Mouse (Mus musculus): ENCODE measurements around the gene Dtx1. TPM values are rescaled to one million over a fixed set of nuclear protein-coding genes. Genes with fewer than 3 reads are reported as not detected.

The Dtx1 gene
- polyA plus RNA-seq, 1 experiment, result 0.52 TPM

GRCm38 (mm10) chr5:120696057-120696743 lies 15.5 kb downstream of the Dtx1 start:
- no peak overlapping the region for H3K27ac ChIP-seq (replicated peaks; ENCODE audit: low read depth, low read length)
- H3K4me1 ChIP-seq (ENCODE audit: control insufficient read depth, insufficient read depth, insufficient read length, low read length), result no peaks in the 10 kb centered on the region
- no peak overlapping the region for H3K4me3 ChIP-seq (ENCODE audit: insufficient read depth, low read depth, low read length)

GRCm38 (mm10) chr5:120694695-120695074 lies 17.0 kb downstream of the Dtx1 start:
- no peak overlapping the region for H3K4me3 ChIP-seq (ENCODE audit: insufficient read depth, low read depth, low read length)
- H3K27ac ChIP-seq (replicated peaks; ENCODE audit: low read depth, low read length), result no peak overlapping the region
- no peaks in the 10 kb centered on the region for H3K4me1 ChIP-seq (ENCODE audit: control insufficient read depth, insufficient read depth, insufficient read length, low read length)

GRCm38 (mm10) chr5:120693931-120694694 lies 17.6 kb downstream of the Dtx1 start:
- H3K27ac ChIP-seq (replicated peaks; ENCODE audit: low read depth, low read length), result no peak overlapping the region
- no peak overlapping the region for H3K4me3 ChIP-seq (ENCODE audit: insufficient read depth, low read depth, low read length)
- H3K4me1 ChIP-seq (ENCODE audit: control insufficient read depth, insufficient read depth, insufficient read length, low read length), result no peaks in the 10 kb centered on the region

- Histone ChIP-seq H3K4me1 (ENCODE audit: control insufficient read depth, insufficient read depth, insufficient read length, low read length) (no peaks in the 10 kb centered on the region), H3K4me3 (ENCODE audit: insufficient read depth, low read depth, low read length) (no peak overlapping the region)
These were observed 19.7 kb downstream of the Dtx1 start for GRCm38 (mm10) chr5:120692034-120692433.

GRCm38 (mm10) chr5:120690417-120690816 lies 21.3 kb downstream of the Dtx1 start:
- Histone ChIP-seq H3K4me3 (ENCODE audit: insufficient read depth, low read depth, low read length) (no peak overlapping the region), H3K27ac (replicated peaks; ENCODE audit: low read depth, low read length) (no peak overlapping the region), H3K4me1 (ENCODE audit: control insufficient read depth, insufficient read depth, insufficient read length, low read length) (no peaks in the 10 kb centered on the region)

More at GRCm38 (mm10) chr5:120692034-120692433, 19.7 kb downstream of the Dtx1 start:
- no peak overlapping the region for H3K27ac ChIP-seq (replicated peaks; ENCODE audit: low read depth, low read length)

- H3K4me1 ChIP-seq (ENCODE audit: control insufficient read depth, insufficient read depth, insufficient read length, low read length), result no peaks in the 10 kb centered on the region
- no peak overlapping the region for H3K4me3 ChIP-seq (ENCODE audit: insufficient read depth, low read depth, low read length)
- H3K27ac ChIP-seq (replicated peaks; ENCODE audit: low read depth, low read length), result no peak overlapping the region
These were observed 23.3 kb downstream of the Dtx1 start for GRCm38 (mm10) chr5:120688434-120688833.

DNA sequence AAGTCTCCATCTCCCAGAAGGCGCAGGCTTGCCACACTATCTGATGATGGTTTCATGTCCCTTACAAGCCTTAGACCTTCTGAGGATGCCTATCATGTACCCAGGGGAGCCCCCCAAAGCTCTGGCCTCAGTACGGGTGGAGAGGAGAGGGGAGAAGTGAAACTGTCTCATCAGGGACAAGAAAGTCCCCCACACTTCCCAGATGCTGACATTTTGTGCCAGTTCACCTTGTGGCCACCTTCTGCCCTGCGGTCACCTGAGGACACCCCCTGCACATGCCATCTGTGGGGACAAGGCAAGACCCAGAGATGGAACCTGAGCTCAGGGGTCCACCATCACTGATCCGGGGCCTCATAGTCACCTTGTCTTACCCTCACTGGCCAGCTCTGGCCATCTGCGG lies 23.8 kb downstream of the Dtx1 start:
- Histone ChIP-seq H3K27ac (replicated peaks; ENCODE audit: low read depth, low read length) (no peak overlapping the region), H3K4me3 (ENCODE audit: insufficient read depth, low read depth, low read length) (no peak overlapping the region), H3K4me1 (ENCODE audit: control insufficient read depth, insufficient read depth, insufficient read length, low read length) (no peaks in the 10 kb centered on the region)

- Histone ChIP-seq H3K4me1 (ENCODE audit: control insufficient read depth, insufficient read depth, insufficient read length, low read length) (no peaks in the 10 kb centered on the region), H3K4me3 (ENCODE audit: insufficient read depth, low read depth, low read length) (no peak overlapping the region), H3K27ac (replicated peaks; ENCODE audit: low read depth, low read length) (no peak overlapping the region)
These were observed 24.3 kb downstream of the Dtx1 start for GRCm38 (mm10) chr5:120687484-120687851.

- H3K27ac ChIP-seq (replicated peaks; ENCODE audit: low read depth, low read length), result no peak overlapping the region
- no peak overlapping the region for H3K4me3 ChIP-seq (ENCODE audit: insufficient read depth, low read depth, low read length)
- no peaks in the 10 kb centered on the region for H3K4me1 ChIP-seq (ENCODE audit: control insufficient read depth, insufficient read depth, insufficient read length, low read length)
These were observed 24.8 kb downstream of the Dtx1 start for GRCm38 (mm10) chr5:120686749-120687483.

DNA sequence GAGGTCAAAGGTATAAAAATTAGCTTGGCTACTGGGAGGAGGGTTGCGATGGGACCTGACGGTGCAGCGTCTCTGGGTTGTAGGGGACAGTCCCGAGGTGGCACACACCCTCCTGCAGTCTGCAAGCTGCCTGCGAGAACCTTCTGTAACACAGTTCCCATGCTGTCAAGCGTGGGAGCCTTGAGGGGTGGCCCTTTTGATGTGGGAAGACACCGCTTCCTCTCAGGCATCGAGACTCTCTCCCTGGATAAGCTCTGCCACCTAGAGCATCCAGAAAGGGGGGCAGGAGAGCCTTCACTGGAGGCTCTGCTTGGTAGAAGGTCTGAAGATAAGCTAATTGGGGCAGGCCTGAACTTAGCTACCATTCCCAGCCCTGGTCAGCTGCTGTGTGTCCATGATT lies 26.0 kb downstream of the Dtx1 start:
- Histone ChIP-seq H3K4me1 (ENCODE audit: control insufficient read depth, insufficient read depth, insufficient read length, low read length) (no peaks in the 10 kb centered on the region), H3K4me3 (ENCODE audit: insufficient read depth, low read depth, low read length) (no peak overlapping the region), H3K27ac (replicated peaks; ENCODE audit: low read depth, low read length) (no peak overlapping the region)

DNA sequence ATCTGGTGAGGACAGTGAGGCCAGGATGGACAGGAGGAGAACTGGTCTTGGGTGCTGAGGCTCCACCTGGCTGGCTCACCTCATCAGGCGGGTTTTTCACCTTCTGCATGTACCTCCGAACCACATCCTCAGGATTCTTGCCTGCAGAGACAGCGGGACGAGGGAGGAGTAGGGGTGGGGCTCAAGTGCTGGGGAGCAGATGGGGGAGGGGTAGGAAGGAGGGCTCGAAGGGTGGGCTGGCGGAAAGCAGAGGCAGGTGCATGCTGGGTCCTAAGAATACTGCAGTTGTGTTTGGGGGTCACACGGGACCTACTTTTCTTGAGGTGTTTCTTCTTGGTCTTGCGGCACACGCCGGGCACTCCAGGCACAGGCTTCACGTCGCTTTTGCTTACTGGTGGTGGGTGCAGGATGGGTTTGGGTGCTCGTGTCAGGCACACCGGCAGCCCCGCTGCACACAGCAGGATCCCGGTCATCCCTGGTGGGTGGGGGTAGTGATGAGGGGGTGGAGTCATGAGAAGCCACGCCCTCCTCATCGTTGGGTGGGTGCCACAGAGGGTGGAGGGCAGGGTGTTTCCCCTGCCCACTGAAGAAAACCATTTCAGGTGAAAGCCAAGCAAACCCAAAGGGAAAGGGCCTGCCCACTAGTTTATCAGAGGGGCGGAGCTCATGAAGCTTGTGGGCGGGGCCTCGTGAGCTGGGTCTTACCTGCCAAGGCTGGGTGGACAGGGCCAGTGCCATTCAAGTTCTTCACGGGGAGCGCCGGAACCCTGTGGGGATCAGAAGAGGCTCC lies 28.6 kb downstream of the Dtx1 start:
- Histone ChIP-seq H3K4me1 (ENCODE audit: control insufficient read depth, insufficient read depth, insufficient read length, low read length) (no peaks in the 10 kb centered on the region), H3K27ac (replicated peaks; ENCODE audit: low read depth, low read length) (no peak overlapping the region), H3K4me3 (ENCODE audit: insufficient read depth, low read depth, low read length) (no peak overlapping the region)

DNA sequence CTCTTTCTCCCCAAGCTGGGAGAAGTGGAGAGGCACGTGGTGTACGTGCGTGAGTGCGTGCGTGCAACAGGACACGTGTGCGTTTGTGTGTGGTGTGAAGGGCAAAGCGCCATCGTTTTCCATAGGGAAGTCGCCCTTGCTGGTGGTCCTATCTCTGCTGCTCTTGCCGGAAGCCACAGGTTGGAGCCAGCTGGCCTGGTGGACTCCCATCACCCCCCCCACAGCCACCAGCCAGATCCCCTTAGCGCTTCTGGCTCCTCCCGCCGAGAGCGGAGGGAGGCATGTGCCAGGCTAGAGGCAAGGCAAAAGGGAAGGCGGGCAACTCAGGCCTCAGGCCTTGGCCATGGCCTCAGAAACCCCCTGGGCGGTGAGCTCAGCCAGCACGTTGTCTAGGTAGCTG lies 30.8 kb downstream of the Dtx1 start:
- Histone ChIP-seq H3K27ac (replicated peaks; ENCODE audit: low read depth, low read length) (no peak overlapping the region), H3K4me1 (ENCODE audit: control insufficient read depth, insufficient read depth, insufficient read length, low read length) (no peaks in the 10 kb centered on the region), H3K4me3 (ENCODE audit: insufficient read depth, low read depth, low read length) (no peak overlapping the region)

GRCm38 (mm10) chr5:120679676-120680555 lies 31.8 kb downstream of the Dtx1 start:
- Histone ChIP-seq H3K4me3 (ENCODE audit: insufficient read depth, low read depth, low read length) (no peak overlapping the region), H3K4me1 (ENCODE audit: control insufficient read depth, insufficient read depth, insufficient read length, low read length) (no peaks in the 10 kb centered on the region), H3K27ac (replicated peaks; ENCODE audit: low read depth, low read length) (no peak overlapping the region)

DNA sequence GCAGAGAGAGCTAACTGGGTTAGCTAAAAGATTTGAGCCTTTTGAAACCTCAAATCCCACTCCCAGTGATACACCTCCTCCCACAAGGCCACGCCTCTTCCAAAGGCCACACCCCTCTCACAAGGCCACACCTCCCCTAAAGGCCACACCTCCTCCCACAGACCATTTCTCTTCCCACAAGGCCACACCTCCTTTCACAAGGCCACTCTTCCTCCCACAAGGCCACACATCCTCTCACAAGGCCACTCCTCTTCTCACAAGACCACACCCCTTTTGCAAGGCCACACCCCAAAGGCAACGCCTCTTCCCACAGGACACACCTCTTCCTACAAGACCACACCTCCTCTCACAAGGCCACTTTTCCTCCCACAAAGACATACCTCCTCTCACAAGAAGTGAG lies 34.2 kb downstream of the Dtx1 start:
- Histone ChIP-seq H3K4me1 (ENCODE audit: control insufficient read depth, insufficient read depth, insufficient read length, low read length) (no peaks in the 10 kb centered on the region), H3K4me3 (ENCODE audit: insufficient read depth, low read depth, low read length) (no peak overlapping the region), H3K27ac (replicated peaks; ENCODE audit: low read depth, low read length) (no peak overlapping the region)
